In the genomic region with DNA sequence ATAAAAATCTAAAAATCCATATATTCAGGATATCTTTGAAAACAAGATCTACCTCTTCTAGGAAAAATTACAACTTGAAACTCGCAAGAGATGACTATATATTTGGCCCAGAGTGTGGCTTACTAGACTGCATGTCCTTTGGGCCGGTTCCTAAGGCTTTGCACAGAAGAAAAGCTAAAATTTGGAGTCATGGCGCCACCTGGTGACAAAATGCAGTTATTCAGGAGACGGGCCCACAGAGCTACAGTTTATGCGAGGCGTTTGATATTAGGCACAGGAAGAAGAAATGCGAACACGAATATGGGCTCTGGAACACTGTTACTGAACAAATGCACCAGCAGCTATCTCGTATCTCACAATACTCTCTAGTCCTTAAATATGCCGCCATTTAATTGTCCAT, we compare ENCODE assay signal across 8 mouse cellular contexts. TPM values are rescaled to one million over a fixed set of nuclear protein-coding genes. Genes with fewer than 3 reads are reported as not detected.
DNase-seq lines count a peak whose midpoint lies in the region; ATAC-seq and TF ChIP-seq lines count a peak whose summit lies in the region.
"Had no signal": no experiment of that assay in that cellular context is flagged by ENCODE, and none has a peak within 500 bp of the region (broad histone marks: within the 10 kb centered on the region; RNA-seq: fewer than 3 reads in every experiment).

No protein-coding gene starts in this region.

- no peaks in the 10 kb centered on the region for H3K27me3 ChIP-seq in ES-Bruce4 (ENCODE audit: control insufficient read depth, insufficient read depth, low read length, poor library complexity, severe bottlenecking)

- H3K36me3 ChIP-seq in ES-Bruce4 (ENCODE audit: control insufficient read depth, insufficient read depth, low read length, poor library complexity, severe bottlenecking) = no peaks in the 10 kb centered on the region

- H3K9me3 ChIP-seq in ES-Bruce4 (replicated peaks; ENCODE audit: control insufficient read depth, insufficient read depth, low read length, poor library complexity, severe bottlenecking) = no peaks in the 10 kb centered on the region
- H3K9me3 ChIP-seq: megakaryocyte, embryonic 14.5 days had no signal

- H3K9ac ChIP-seq in ES-Bruce4 (ENCODE audit: low read depth, poor library complexity, severe bottlenecking) = no peak overlapping the region

- no peak overlapping the region for H3K4me3 ChIP-seq in ES-Bruce4 (ENCODE audit: low read depth, low read length)
- H3K4me3 ChIP-seq: megakaryocyte, embryonic 14.5 days had no signal

- H3K4me1 ChIP-seq in ES-Bruce4 (ENCODE audit: control insufficient read depth, insufficient read depth, low read length) = peaks cover 2% of the 10 kb centered on the region

- TF ChIP-seq CTCF in ES-Bruce4 (IDR thresholded peaks at IDR 0.05; ENCODE audit: low read depth, low read length) = peak; percentile 57

- no peak overlapping the region for H3K27ac ChIP-seq in ES-Bruce4 (ENCODE audit: insufficient read depth, low read length)

- ATAC-seq in megakaryocyte progenitor cell, adult 5-6 weeks (replicated peaks; ENCODE audit: poor library complexity) = peak; percentile 47

- no peak for TF ChIP-seq POLR2A in ES-Bruce4 (IDR thresholded peaks at IDR 0.05; ENCODE audit: insufficient read depth, low read length)

- intact Hi-C loops in heart, postnatal 14 days (cut with DNase I) = loop anchor here (1.0 to 2.0 kb wide), 3 partner anchors 19 to 153 kb away; no protein-coding TSS in a partner anchor

- TF ChIP-seq EP300 in ES-Bruce4 (IDR thresholded peaks at IDR 0.05; ENCODE audit: insufficient read depth, low read depth, low read length) = no peak

- peak; percentile 53 for DNase-seq in adrenal gland, adult 8-10 months
- peak; percentile 88 for DNase-seq in embryo, embryonic 11 days
- peak; percentile 79 to 87 for DNase-seq in heart, postnatal 14 days
- peak; percentile 89 to 90 for DNase-seq in layer of hippocampus, postnatal 14 days (ENCODE audit: low spot score in 2 of 2)
- DNase-seq in spleen, adult 12 weeks (ENCODE audit: low spot score) = peak; percentile 56

RNA-seq across cellular contexts. Expression of gene Cyp24a1, which starts 10.8 kb away (rescaled TPM):
- polyA plus RNA-seq in ES-Bruce4 (2011; ENCODE audit: insufficient read depth, insufficient read length, low read depth, missing spikeins) = not detected in 2 replicates
- total RNA-seq in adrenal gland, adult 8-10 months (2022) = not detected
- not detected for total RNA-seq in heart, postnatal 14 days (2021)
- total RNA-seq in layer of hippocampus, postnatal 14 days (2021) = not detected
- not detected in 2 replicates for total RNA-seq in megakaryocyte progenitor cell, adult 5-6 weeks (2015)
- not detected in 2 replicates for total RNA-seq in megakaryocyte progenitor cell, adult 5-6 weeks (2017)

RNA-seq across cellular contexts. Expression of gene Pfdn4, which starts 11.5 kb away (rescaled TPM):
- 163 and 165 TPM in 2 replicates for polyA plus RNA-seq in ES-Bruce4 (2011; ENCODE audit: insufficient read depth, insufficient read length, low read depth, missing spikeins)
- total RNA-seq in adrenal gland, adult 8-10 months (2022) = 10 to 100 TPM; 12.5 to 19.9 (median 17.5) TPM
- total RNA-seq in heart, postnatal 14 days (2021) = 10 to 100 TPM in 1 of 2 experiments, 1 to 10 TPM in 1; 8.5 to 12.0 TPM
- 10 to 100 TPM; 32.3 to 34.8 TPM for total RNA-seq in layer of hippocampus, postnatal 14 days (2021)
- 56.2 and 65.0 TPM in 2 replicates for total RNA-seq in megakaryocyte progenitor cell, adult 5-6 weeks (2015)
- 78.6 and 104 TPM in 2 replicates for total RNA-seq in megakaryocyte progenitor cell, adult 5-6 weeks (2017)
